21 mouse cellular contexts compared by ENCODE assay signal in genomic region chr7:92008702-92009101, GRCm38 (mm10).
DNase-seq lines count a peak whose midpoint lies in the region; ATAC-seq and TF ChIP-seq lines count a peak whose summit lies in the region.
"Had no signal": no experiment of that assay in that cellular context is flagged by ENCODE, and none has a peak within 500 bp of the region (broad histone marks: within the 10 kb centered on the region; RNA-seq: fewer than 3 reads in every experiment).

No protein-coding gene starts in this region.

- no peaks in the 10 kb centered on the region for H3K36me3 ChIP-seq in intestine, embryonic 15.5 days
- no peaks in the 10 kb centered on the region for H3K36me3 ChIP-seq in intestine, embryonic 16.5 days (ENCODE audit: control insufficient read depth, insufficient read depth, low read length)
- H3K36me3 ChIP-seq in intestine, postnatal 0 days (ENCODE audit: control insufficient read depth, insufficient read depth) = no peaks in the 10 kb centered on the region
- H3K36me3 ChIP-seq in hindbrain, embryonic 14.5 days (replicated peaks; ENCODE audit: control insufficient read depth, insufficient read depth) = no peaks in the 10 kb centered on the region
- H3K36me3 ChIP-seq in midbrain, embryonic 16.5 days (ENCODE audit: control insufficient read depth, insufficient read depth, low read length) = no peaks in the 10 kb centered on the region
- H3K36me3 ChIP-seq: G1E had no signal

- H3K27me3 ChIP-seq in intestine, embryonic 15.5 days (replicated peaks) = no peaks in the 10 kb centered on the region
- H3K27me3 ChIP-seq in intestine, embryonic 16.5 days (replicated peaks; ENCODE audit: control insufficient read depth, insufficient read depth, low read length) = no peaks in the 10 kb centered on the region
- H3K27me3 ChIP-seq in intestine, postnatal 0 days (replicated peaks; ENCODE audit: control insufficient read depth, insufficient read depth, low read length) = no peaks in the 10 kb centered on the region
- no peaks in the 10 kb centered on the region for H3K27me3 ChIP-seq in hindbrain, embryonic 14.5 days (ENCODE audit: control insufficient read depth, insufficient read depth, low read length)
- H3K27me3 ChIP-seq in midbrain, embryonic 16.5 days (ENCODE audit: control insufficient read depth, insufficient read depth, low read depth, low read length) = no peaks in the 10 kb centered on the region
- H3K27me3 ChIP-seq: CH12.LX had no signal

- H3K4me1 ChIP-seq in intestine, embryonic 15.5 days (replicated peaks) = no peaks in the 10 kb centered on the region
- no peaks in the 10 kb centered on the region for H3K4me1 ChIP-seq in intestine, embryonic 16.5 days (ENCODE audit: control insufficient read depth, insufficient read depth, low read length)
- no peaks in the 10 kb centered on the region for H3K4me1 ChIP-seq in intestine, postnatal 0 days (replicated peaks; ENCODE audit: control insufficient read depth, insufficient read depth, low read length)
- H3K4me1 ChIP-seq in hindbrain, embryonic 14.5 days (replicated peaks; ENCODE audit: control insufficient read depth, insufficient read depth, low read length) = no peaks in the 10 kb centered on the region
- no peaks in the 10 kb centered on the region for H3K4me1 ChIP-seq in midbrain, embryonic 16.5 days (ENCODE audit: control insufficient read depth, insufficient read depth, low read length)

- 0 out of 2 replicates have a peak, but pooled peaks have one; percentile 34 for ATAC-seq in intestine, embryonic 15.5 days
- peak; percentile 68 for ATAC-seq in intestine, embryonic 16.5 days
- ATAC-seq in intestine, postnatal 0 days = peak; percentile 99
- ATAC-seq in hindbrain, embryonic 14.5 days (ENCODE audit: low FRiP score) = no peak
- no peak for ATAC-seq in midbrain, embryonic 16.5 days
- ATAC-seq: activated CD4-positive, CD25-positive, alpha-beta regulatory T cell, adult 4 months; CD4-positive, CD25-positive, alpha-beta regulatory T cell, adult 4 months; Patski had no signal

- no peak overlapping the region for H3K4me3 ChIP-seq in intestine, embryonic 15.5 days (replicated peaks)
- H3K4me3 ChIP-seq in intestine, embryonic 16.5 days (ENCODE audit: low read length) = no peak overlapping the region
- no peak overlapping the region for H3K4me3 ChIP-seq in intestine, postnatal 0 days (ENCODE audit: low read depth, low read length)
- H3K4me3 ChIP-seq in hindbrain, embryonic 14.5 days (replicated peaks; ENCODE audit: low read length) = no peak overlapping the region
- no peak overlapping the region for H3K4me3 ChIP-seq in midbrain, embryonic 16.5 days (ENCODE audit: low read depth, low read length)

- H3K9ac ChIP-seq in intestine, embryonic 15.5 days = no peak overlapping the region
- no peak overlapping the region for H3K9ac ChIP-seq in intestine, embryonic 16.5 days (ENCODE audit: low read depth, low read length)
- no peak overlapping the region for H3K9ac ChIP-seq in intestine, postnatal 0 days (ENCODE audit: low read depth, low read length)
- H3K9ac ChIP-seq in hindbrain, embryonic 14.5 days = no peak overlapping the region
- H3K9ac ChIP-seq in midbrain, embryonic 16.5 days (ENCODE audit: low read depth, low read length) = no peak overlapping the region

- TF ChIP-seq CTCF in intestine, postnatal 0 days (IDR thresholded peaks at IDR 0.05; ENCODE audit: low read depth) = no peak

- WGBS in intestine, embryonic 15.5 days = 81% methylated on average over 1 of the region's 1 CpGs
- WGBS in intestine, embryonic 16.5 days = 90% methylated on average over 1 of the region's 1 CpGs
- WGBS in intestine, postnatal 0 days = 70% methylated on average over 1 of the region's 1 CpGs
- WGBS in hindbrain, embryonic 14.5 days = 98% methylated on average over 1 of the region's 1 CpGs
- 91% methylated on average over 1 of the region's 1 CpGs for WGBS in midbrain, embryonic 16.5 days

- no peak overlapping the region for H3K27ac ChIP-seq in intestine, embryonic 15.5 days
- H3K27ac ChIP-seq in intestine, embryonic 16.5 days (ENCODE audit: low read length) = no peak overlapping the region
- H3K27ac ChIP-seq in intestine, postnatal 0 days (ENCODE audit: low read depth, low read length) = no peak overlapping the region
- no peak overlapping the region for H3K27ac ChIP-seq in hindbrain, embryonic 14.5 days
- H3K27ac ChIP-seq in midbrain, embryonic 16.5 days (ENCODE audit: low read length) = no peak overlapping the region

- H3K9me3 ChIP-seq in intestine, embryonic 15.5 days = no peaks in the 10 kb centered on the region
- no peaks in the 10 kb centered on the region for H3K9me3 ChIP-seq in intestine, embryonic 16.5 days (ENCODE audit: control insufficient read depth, low read length)
- H3K9me3 ChIP-seq in intestine, postnatal 0 days (ENCODE audit: control insufficient read depth) = no peaks in the 10 kb centered on the region
- H3K9me3 ChIP-seq in hindbrain, embryonic 14.5 days (ENCODE audit: control insufficient read depth, low read length) = no peaks in the 10 kb centered on the region
- H3K9me3 ChIP-seq in midbrain, embryonic 16.5 days (replicated peaks; ENCODE audit: control insufficient read depth, low read length, poor library complexity, severe bottlenecking) = no peaks in the 10 kb centered on the region
- H3K9me3 ChIP-seq: G1E had no signal

- DNase-seq in hindbrain, embryonic 14.5 days (ENCODE audit: low spot score) = no peak
- no peak for DNase-seq in kidney, postnatal 4 days
- DNase-seq: adrenal gland, adult 2 months; adrenal gland, adult 8-10 months; adrenal gland, postnatal 10 days; adrenal gland, postnatal 14 days; adrenal gland, postnatal 25 days; adrenal gland, postnatal 36 days; B cell, adult 2 months; cerebellum, adult 11 months; cerebellum, adult 11-12 months; cerebellum, adult 18-20 months had no signal

- H3K4me2 ChIP-seq in intestine, embryonic 15.5 days (replicated peaks) = no peak overlapping the region
- H3K4me2 ChIP-seq in intestine, embryonic 16.5 days (ENCODE audit: low read depth, low read length) = no peak overlapping the region
- H3K4me2 ChIP-seq in intestine, postnatal 0 days (replicated peaks; ENCODE audit: low read depth) = no peak overlapping the region
- H3K4me2 ChIP-seq in hindbrain, embryonic 14.5 days (replicated peaks) = no peak overlapping the region
- no peak overlapping the region for H3K4me2 ChIP-seq in midbrain, embryonic 16.5 days (ENCODE audit: low read length)

Comparison
In these comparisons a context has a peak if more than half of its experiments do, and no peak if none do; other contexts are left out.
1. ATAC-seq: peak in intestine, embryonic 15.5 days (single experiment), intestine, embryonic 16.5 days (single experiment) and intestine, postnatal 0 days (single experiment); none in hindbrain, embryonic 14.5 days (single experiment) and midbrain, embryonic 16.5 days (single experiment).